Mouse (Mus musculus) spleen, adult 2 months (tissue): ENCODE data around the gene Tmem131. TPM values are rescaled to one million over a fixed set of nuclear protein-coding genes. Genes with fewer than 3 reads are reported as not detected.

Source experiments
- DNase-seq, 2 experiments: peaks; one replicate each; pipeline versions ENCODE4 v3.0.0 to v3.0.0-alpha.2; 2012 to 2021; ENCODE audit warnings: low spot score in 2 of 2, low read depth in 1 of 2
- H3K27ac ChIP-seq: fragments of 200-500 bp; 2 replicates; pipeline ENCODE4 v1.5.1; 2012; ENCODE audit warnings: low read length, inconsistent platforms; ENCODE audit not compliant: insufficient read depth
- H3K27me3 ChIP-seq: fragments of 200-500 bp; 2 replicates; pipeline ENCODE4 v1.6.1; 2012; ENCODE audit warnings: mild to moderate bottlenecking, moderate library complexity, low read length, inconsistent platforms; ENCODE audit not compliant: control insufficient read depth, insufficient read depth
- H3K36me3 ChIP-seq: fragments of 200-500 bp; 2 replicates; pipeline ENCODE4 v1.6.1; 2012; ENCODE audit warnings: mild to moderate bottlenecking, low read length, inconsistent platforms; ENCODE audit not compliant: control insufficient read depth, insufficient read depth
- H3K4me1 ChIP-seq: fragments of 200-500 bp; 2 replicates; pipeline ENCODE4 v1.6.1; 2011; ENCODE audit warnings: inconsistent platforms; ENCODE audit not compliant: control insufficient read depth, insufficient read depth, insufficient read length
- H3K4me3 ChIP-seq: fragments of 200-500 bp; 2 replicates; pipeline ENCODE4 v1.5.1; 2011; ENCODE audit warnings: mild to moderate bottlenecking, inconsistent platforms; ENCODE audit not compliant: insufficient read depth, insufficient read length; ENCODE audit errors: extremely low read depth
- CTCF ChIP-seq: fragments of 200-500 bp; IDR thresholded peaks from 2 replicates; pipeline ENCODE4 v1.5.1; 2011; ENCODE audit warnings: mild to moderate bottlenecking, inconsistent platforms; ENCODE audit not compliant: insufficient read depth, insufficient read length, insufficient replicate concordance; ENCODE audit errors: extremely low read depth
- POLR2A ChIP-seq: fragments of 200-500 bp; IDR thresholded peaks from 2 replicates; pipeline ENCODE4 v1.6.1; 2011; ENCODE audit warnings: low read depth, low read length, inconsistent platforms
- WGBS: fragments of 180-500 bp; shearing (Covaris S2); methylation state at CpG from one replicate; pipeline ENCODE4 v1.1.7; 2018; 5-methylcytosine and 5-hydroxymethylcytosine counted together
- polyA plus RNA-seq: library from polyadenylated mRNA; depleted of rRNA; stranded (reverse); fragments of >200 nt; gene quantifications from 2 replicates; pipeline ENCODE4 v1.2.3, GENCODE M21; 2012

The Tmem131 gene
- polyA plus RNA-seq, 1 experiment = 23.7 TPM

DNA sequence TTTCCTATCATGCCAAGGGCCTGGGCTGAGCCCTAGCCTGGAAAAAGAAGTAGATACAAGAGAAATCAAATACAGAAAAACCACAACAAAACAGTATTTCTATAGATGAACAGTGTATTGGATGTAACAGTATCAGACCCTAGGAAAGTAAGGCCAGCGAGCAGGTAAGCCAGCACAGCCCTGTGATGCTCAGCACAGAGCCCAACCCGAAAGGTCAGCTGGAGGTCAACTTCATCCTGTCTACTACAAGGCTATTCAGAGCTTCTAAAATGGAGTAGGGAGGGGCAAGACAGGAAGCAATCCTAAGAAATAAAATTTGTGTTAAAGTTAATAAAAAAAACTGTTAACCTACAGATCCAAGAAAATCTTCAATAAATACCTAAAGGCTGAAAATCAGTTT lies 18.6 kb downstream of the Tmem131 start:
- Histone ChIP-seq H3K4me1 (peaks cover 46% of the 10 kb centered on the region), H3K4me3 (no peak overlapping the region), H3K27me3 (no peaks in the 10 kb centered on the region), H3K36me3 (no peaks in the 10 kb centered on the region), H3K27ac (no peak overlapping the region)
- WGBS = 81% methylated on average over 2 of the region's 2 CpGs
- no peak for DNase-seq
- TF ChIP-seq CTCF (no peak), POLR2A (no peak)

DNA sequence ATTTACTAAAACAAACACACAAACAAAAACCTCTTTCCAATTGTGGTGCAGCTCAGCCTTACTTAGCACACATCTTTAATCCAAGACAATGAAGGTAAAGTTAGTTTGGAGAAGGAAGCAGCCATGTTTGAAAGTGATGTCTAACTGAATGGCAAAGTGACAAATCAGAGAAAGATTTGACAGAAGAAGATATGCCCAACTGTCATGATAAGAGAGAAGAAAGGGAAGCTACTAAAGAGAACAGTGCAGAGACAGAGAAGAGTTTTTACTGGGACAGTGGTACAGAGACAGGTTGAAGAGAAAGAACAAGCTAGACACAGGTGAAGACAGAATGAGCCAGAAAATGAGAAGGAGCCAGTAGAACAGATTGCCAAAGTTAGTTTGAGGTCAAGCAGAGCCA lies 19.6 kb downstream of the Tmem131 start:
- Histone ChIP-seq H3K27ac (no peak overlapping the region), H3K27me3 (no peaks in the 10 kb centered on the region), H3K4me3 (no peak overlapping the region), H3K36me3 (no peaks in the 10 kb centered on the region), H3K4me1 (peaks cover 52% of the 10 kb centered on the region)
- no peak for DNase-seq
- TF ChIP-seq CTCF (no peak), POLR2A (no peak)

DNA sequence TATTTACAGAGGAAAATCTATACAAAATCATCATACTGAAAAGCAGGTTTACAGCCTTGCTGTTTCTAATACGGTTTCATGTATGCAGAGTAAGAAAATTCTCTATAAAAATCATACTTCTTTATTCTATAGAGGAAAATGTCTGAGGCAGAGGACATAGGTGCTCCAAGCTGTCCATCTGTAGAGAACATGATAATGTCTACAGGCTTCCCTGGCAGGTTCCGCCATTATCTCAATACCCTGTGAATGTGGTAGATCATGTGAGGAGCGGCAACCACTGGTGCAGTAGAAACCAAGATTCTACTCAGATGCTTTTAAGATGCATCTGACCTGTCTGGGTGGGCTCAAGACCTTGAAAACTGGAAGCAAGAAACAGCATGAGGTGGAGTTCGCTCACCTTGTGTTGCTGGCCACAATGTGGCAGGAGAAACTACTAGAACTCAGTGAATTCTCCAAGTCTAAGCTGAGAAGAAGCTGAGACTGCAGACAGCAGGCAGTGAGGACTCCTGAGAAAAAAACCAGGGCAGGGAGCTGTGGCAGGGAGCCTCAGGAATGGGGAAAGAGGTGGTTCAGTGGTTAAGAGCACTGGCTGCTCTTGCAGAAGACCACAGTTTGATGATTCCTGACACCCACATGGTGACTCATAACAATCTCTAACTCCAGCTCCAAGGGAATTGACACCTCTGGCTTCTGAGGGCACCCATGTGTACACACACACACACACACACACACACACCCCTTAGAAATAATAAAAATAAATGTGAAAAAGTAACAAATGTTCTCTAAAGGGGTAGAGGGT lies 20.6 kb downstream of the Tmem131 start:
- TF ChIP-seq CTCF (no peak), POLR2A (no peak)
- H3K4me3 ChIP-seq = no peak overlapping the region
- peaks cover 59% of the 10 kb centered on the region for H3K4me1 ChIP-seq
- no peaks in the 10 kb centered on the region for H3K27me3 ChIP-seq
- H3K27ac ChIP-seq = peak overlapping the region; percentile 65; the same call in 1 of the 2 replicates
- H3K36me3 ChIP-seq = no peaks in the 10 kb centered on the region
- DNase-seq = no peak
- WGBS = 87% methylated on average over 4 of the region's 4 CpGs

DNA sequence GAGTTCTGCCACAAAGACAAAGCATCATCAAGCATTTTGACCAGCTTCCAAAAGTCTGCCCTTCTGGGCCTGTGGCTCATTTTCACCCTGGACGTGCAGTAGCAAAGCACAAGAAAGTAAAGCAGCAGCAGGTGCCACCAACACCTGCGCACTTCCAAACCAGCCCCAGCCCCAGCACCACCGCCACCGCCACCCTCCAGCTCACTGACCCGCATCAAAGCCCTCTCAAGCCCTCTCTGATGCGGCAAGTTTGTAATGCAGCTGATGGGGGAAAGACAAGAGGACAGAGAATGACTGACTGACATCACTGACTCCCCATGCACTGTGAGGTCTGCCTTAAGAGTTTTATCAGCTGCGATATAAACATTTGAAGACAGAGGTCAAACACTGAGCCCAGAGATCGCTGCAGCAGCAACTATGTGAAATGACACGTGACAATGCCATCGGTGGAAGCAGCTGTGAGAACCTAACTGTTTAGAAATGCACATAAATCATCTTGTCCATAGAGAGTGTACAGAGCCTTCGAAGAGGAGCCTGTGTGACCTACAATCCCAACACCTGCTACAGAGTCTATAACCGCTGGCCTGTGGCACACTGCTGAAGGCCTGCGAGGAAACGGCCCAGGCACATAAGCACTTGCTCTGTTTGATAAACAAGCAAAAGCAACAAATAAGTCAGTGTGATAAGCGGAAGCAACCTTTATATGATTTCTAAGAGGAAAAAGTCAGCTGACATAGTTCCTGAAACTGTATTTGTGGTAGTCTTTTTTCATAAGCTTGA lies 21.7 kb downstream of the Tmem131 start:
- H3K27me3 ChIP-seq = no peaks in the 10 kb centered on the region
- WGBS = 13% methylated on average over 15 of the region's 15 CpGs
- peak overlapping the region; percentile 78 for H3K27ac ChIP-seq
- peaks cover 63% of the 10 kb centered on the region for H3K4me1 ChIP-seq
- no peaks in the 10 kb centered on the region for H3K36me3 ChIP-seq
- no peak for TF ChIP-seq CTCF
- no peak for TF ChIP-seq POLR2A
- no peak for DNase-seq
- no peak overlapping the region for H3K4me3 ChIP-seq

DNA sequence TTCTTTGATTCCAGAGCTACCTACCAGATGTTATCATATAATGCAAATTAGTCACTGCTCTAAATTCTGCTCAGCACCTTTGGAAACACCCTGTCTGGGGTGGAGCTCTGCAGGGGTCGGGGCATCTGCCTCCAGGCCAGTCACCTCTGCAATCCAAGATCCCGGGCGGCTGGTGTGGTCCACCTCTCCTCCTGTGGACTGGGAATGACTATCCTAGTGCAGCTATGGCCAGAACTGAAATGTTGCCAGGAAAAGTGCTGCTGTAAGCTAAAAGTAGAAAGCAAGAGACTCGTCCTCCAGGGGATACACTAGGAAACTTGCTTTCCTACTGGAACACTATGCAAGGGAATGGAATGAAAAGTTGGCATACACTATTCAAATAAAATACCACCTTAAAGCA lies 22.7 kb downstream of the Tmem131 start:
- peaks cover 59% of the 10 kb centered on the region for H3K4me1 ChIP-seq
- TF ChIP-seq CTCF (no peak), POLR2A (no peak)

DNA sequence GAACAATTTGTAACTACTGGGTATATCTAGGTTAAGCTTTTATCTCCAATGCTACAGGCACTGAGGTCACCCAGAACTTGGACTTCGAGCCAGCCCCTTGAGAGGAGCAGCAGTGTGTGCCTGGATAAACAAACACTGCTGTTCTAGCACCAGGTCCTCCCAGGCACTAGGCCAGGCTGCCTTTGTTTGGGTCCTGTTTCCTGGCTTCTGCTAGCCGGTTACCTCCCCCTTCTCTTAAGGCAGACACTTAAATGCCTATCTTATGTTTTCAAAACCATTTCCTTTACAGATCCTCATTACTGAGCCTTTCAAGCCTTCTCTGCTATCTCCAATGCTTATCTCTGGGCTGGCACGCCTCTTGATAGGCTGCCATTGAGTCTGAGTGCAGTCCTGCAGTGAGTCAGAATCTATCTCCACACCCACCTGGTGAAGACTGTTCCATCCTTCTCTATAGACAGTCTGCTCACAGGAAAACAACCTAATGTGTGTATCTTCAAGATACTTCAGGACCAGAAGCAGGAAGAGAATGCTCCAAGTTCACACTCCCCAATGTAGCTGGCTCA lies 23.2 kb downstream of the Tmem131 start:
- Histone ChIP-seq H3K36me3 (no peaks in the 10 kb centered on the region), H3K27me3 (no peaks in the 10 kb centered on the region), H3K4me1 (peaks cover 61% of the 10 kb centered on the region), H3K4me3 (no peak overlapping the region), H3K27ac (peak overlapping the region; percentile 75)
- WGBS = 20% methylated on average over 3 of the region's 3 CpGs
- no peak for TF ChIP-seq POLR2A
- TF ChIP-seq CTCF = no peak
- no peak for DNase-seq

More for the DNA sequence above, 22.7 kb downstream of the Tmem131 start:
- Histone ChIP-seq H3K27ac (peak overlapping the region; percentile 75), H3K36me3 (no peaks in the 10 kb centered on the region), H3K27me3 (no peaks in the 10 kb centered on the region), H3K4me3 (no peak overlapping the region)
- WGBS = 69% methylated on average over 4 of the region's 4 CpGs
- no peak for DNase-seq
